ENCODE assay signal across 46 mouse cellular contexts in genomic region chr11:51211426-51211825, GRCm38 (mm10). TPM values are rescaled to one million over a fixed set of nuclear protein-coding genes. Genes with fewer than 3 reads are reported as not detected.
"Had no signal": no experiment of that assay in that cellular context is flagged by ENCODE, and none has a peak within 500 bp of the region (broad histone marks: within the 10 kb centered on the region; RNA-seq: fewer than 3 reads in every experiment).

No protein-coding gene starts in this region.

- H3K9ac ChIP-seq: limb, embryonic 12.5 days; limb, embryonic 13.5 days; limb, embryonic 15.5 days; liver, embryonic 12.5 days; liver, embryonic 13.5 days; liver, embryonic 14.5 days; liver, embryonic 15.5 days; liver, postnatal 0 days; lung, embryonic 14.5 days; lung, embryonic 15.5 days; midbrain, embryonic 12.5 days; midbrain, embryonic 13.5 days; midbrain, embryonic 15.5 days had no signal

- ATAC-seq: liver, embryonic 12.5 days; liver, postnatal 0 days; lung, postnatal 0 days; midbrain, embryonic 13.5 days; midbrain, embryonic 15.5 days; midbrain, embryonic 16.5 days had no signal

- DNase-seq: left cerebral cortex, postnatal 4 days; liver; liver, embryonic 13.5 days; liver, postnatal 0 days; lung, adult 18-20 months; lung, adult 2 months; lung, embryonic 14.5 days; lung, postnatal 10 days; lung, postnatal 14 days; lung, postnatal 36 days; lung, postnatal 4 days; midbrain, embryonic 14.5 days had no signal

- H3K9me3 ChIP-seq: limb, embryonic 10.5 days; limb, embryonic 12.5 days; limb, embryonic 13.5 days; limb, embryonic 15.5 days; liver, embryonic 12.5 days; liver, embryonic 13.5 days; liver, embryonic 15.5 days; lung, embryonic 15.5 days; midbrain, embryonic 10.5 days; midbrain, embryonic 12.5 days; midbrain, embryonic 13.5 days; midbrain, embryonic 15.5 days had no signal

- H3K4me1 ChIP-seq: limb, embryonic 10.5 days; limb, embryonic 12.5 days; limb, embryonic 13.5 days; limb, embryonic 15.5 days; liver, embryonic 12.5 days; liver, embryonic 13.5 days; liver, embryonic 15.5 days; lung, embryonic 15.5 days; megakaryocyte, embryonic 14.5 days; midbrain, embryonic 10.5 days; midbrain, embryonic 12.5 days; midbrain, embryonic 13.5 days; midbrain, embryonic 15.5 days had no signal

- H3K4me3 ChIP-seq: limb, embryonic 10.5 days; limb, embryonic 12.5 days; limb, embryonic 13.5 days; limb, embryonic 15.5 days; liver, embryonic 12.5 days; liver, embryonic 13.5 days; liver, embryonic 15.5 days; lung, embryonic 15.5 days; megakaryocyte, embryonic 14.5 days; midbrain, embryonic 10.5 days; midbrain, embryonic 12.5 days; midbrain, embryonic 13.5 days; midbrain, embryonic 15.5 days; myocyte had no signal

- H3K27ac ChIP-seq: limb, embryonic 10.5 days; limb, embryonic 12.5 days; limb, embryonic 13.5 days; limb, embryonic 15.5 days; liver, embryonic 12.5 days; liver, embryonic 13.5 days; liver, embryonic 14.5 days; liver, embryonic 15.5 days; lung, embryonic 15.5 days; macrophage; midbrain, embryonic 10.5 days; midbrain, embryonic 12.5 days; midbrain, embryonic 13.5 days; midbrain, embryonic 15.5 days had no signal

- H3K36me3 ChIP-seq: limb, embryonic 10.5 days; limb, embryonic 12.5 days; limb, embryonic 13.5 days; limb, embryonic 15.5 days; liver, embryonic 12.5 days; liver, embryonic 13.5 days; liver, embryonic 15.5 days; lung, embryonic 15.5 days; midbrain, embryonic 10.5 days; midbrain, embryonic 12.5 days; midbrain, embryonic 13.5 days; midbrain, embryonic 15.5 days had no signal

- H3K4me2 ChIP-seq: limb, embryonic 12.5 days; limb, embryonic 13.5 days; limb, embryonic 15.5 days; liver, embryonic 11.5 days; liver, embryonic 12.5 days; liver, embryonic 13.5 days; liver, embryonic 15.5 days; lung, embryonic 14.5 days; lung, embryonic 15.5 days; midbrain, embryonic 11.5 days; midbrain, embryonic 12.5 days; midbrain, embryonic 13.5 days; midbrain, embryonic 15.5 days had no signal

- H3K27me3 ChIP-seq: limb, embryonic 12.5 days; limb, embryonic 13.5 days; limb, embryonic 15.5 days; liver, embryonic 12.5 days; liver, embryonic 13.5 days; liver, embryonic 15.5 days; lung, embryonic 15.5 days; megakaryocyte, embryonic 14.5 days; midbrain, embryonic 12.5 days; midbrain, embryonic 13.5 days; midbrain, embryonic 15.5 days had no signal

RNA-seq across cellular contexts. Expression of gene Gm12569, which starts 8.8 kb away (rescaled TPM):
- total RNA-seq: left cerebral cortex, postnatal 10 days; left cerebral cortex, postnatal 14 days; left cerebral cortex, postnatal 25 days; left cerebral cortex, postnatal 36 days; left cerebral cortex, postnatal 4 days; liver, adult 2 months; megakaryocyte progenitor cell, adult 5-6 weeks; megakaryocyte, adult 5-6 weeks; megakaryocyte-erythroid progenitor cell, adult 5-6 weeks; midbrain, postnatal 0 days; monocyte, adult 5-6 weeks had no signal
- polyA plus RNA-seq: limb, embryonic 10.5 days; limb, embryonic 11.5 days; limb, embryonic 12.5 days; limb, embryonic 13.5 days; limb, embryonic 14.5 days; limb, embryonic 15.5 days; liver, adult 2 months; liver, embryonic 11.5 days; liver, embryonic 12.5 days; liver, embryonic 13.5 days; liver, embryonic 14.5 days; liver, embryonic 15.5 days; liver, embryonic 16.5 days; liver, postnatal 0 days; lung, adult 2 months; lung, embryonic 14.5 days; lung, embryonic 15.5 days; lung, embryonic 16.5 days; lung, postnatal 0 days; macrophage; midbrain, embryonic 10.5 days; midbrain, embryonic 11.5 days; midbrain, embryonic 12.5 days; midbrain, embryonic 13.5 days; midbrain, embryonic 14.5 days; midbrain, embryonic 15.5 days; midbrain, embryonic 16.5 days; midbrain, postnatal 0 days; myocyte; neural tube, embryonic 11.5 days had no signal

RNA-seq across cellular contexts. Expression of gene BC049762, which starts 51.4 kb away (rescaled TPM):
- total RNA-seq: left cerebral cortex, postnatal 10 days; left cerebral cortex, postnatal 14 days; left cerebral cortex, postnatal 25 days; left cerebral cortex, postnatal 36 days; left cerebral cortex, postnatal 4 days; megakaryocyte, adult 5-6 weeks; megakaryocyte-erythroid progenitor cell, adult 5-6 weeks; monocyte, adult 5-6 weeks had no signal
- polyA plus RNA-seq: lung, adult 2 months; lung, embryonic 15.5 days; macrophage; midbrain, embryonic 13.5 days; midbrain, embryonic 14.5 days; myocyte had no signal
